Mouse (Mus musculus) erythroblast, adult 5-6 weeks (primary cell): Measurements from ENCODE around the gene Ppip5k1. TPM values are rescaled to one million over a fixed set of nuclear protein-coding genes. Genes with fewer than 3 reads are reported as not detected.

ENCODE experiments used
- total RNA-seq, 2 experiments: library from RNA; stranded (forward) in 1 of 2; stranded (reverse) in 1 of 2; fragments of 150-400 nt in 1 of 2; fragments of 200-764, 138-1000 nt in 1 of 2; gene quantifications; 2 replicates each; pipeline versions ENCODE4 v1.2.3 to v1.2.4; 2015 to 2017; ENCODE audit warnings: low replicate concordance in 2 of 2

Gene Ppip5k1
- total RNA-seq, 2 experiments from 2014 or later, result 5.2 to 10.1 TPM

Other genes starting within 250 kb of the Ppip5k1 start
- not detected in 2 replicates for gene Tgm7, start 245.6 kb downstream of the Ppip5k1 start, total RNA-seq (2015; ENCODE audit: low replicate concordance)
- not detected in 2 replicates for gene Tgm7, start 245.6 kb downstream of the Ppip5k1 start, total RNA-seq (2017; ENCODE audit: low replicate concordance)
- 1.2 and 3.3 TPM in 2 replicates for gene Adal, start 215.0 kb downstream of the Ppip5k1 start, total RNA-seq (2015; ENCODE audit: low replicate concordance)
- 4.6 and 7.8 TPM in 2 replicates for gene Adal, start 215.0 kb downstream of the Ppip5k1 start, total RNA-seq (2017; ENCODE audit: low replicate concordance)
- 1.7 and 2.5 TPM in 2 replicates for gene Lcmt2, start 214.7 kb downstream of the Ppip5k1 start, total RNA-seq (2015; ENCODE audit: low replicate concordance)
- 2.0 and 4.0 TPM in 2 replicates for gene Lcmt2, start 214.7 kb downstream of the Ppip5k1 start, total RNA-seq (2017; ENCODE audit: low replicate concordance)
- gene Tubgcp4, start 184.7 kb downstream of the Ppip5k1 start, total RNA-seq (2015; ENCODE audit: low replicate concordance), result 16.3 and 22.2 TPM in 2 replicates
- gene Tubgcp4, start 184.7 kb downstream of the Ppip5k1 start, total RNA-seq (2017; ENCODE audit: low replicate concordance), result 11.7 and 19.1 TPM in 2 replicates
- 8.8 and 13.3 TPM in 2 replicates for gene Zscan29, start 184.3 kb downstream of the Ppip5k1 start, total RNA-seq (2015; ENCODE audit: low replicate concordance)
- 11.3 and 12.9 TPM in 2 replicates for gene Zscan29, start 184.3 kb downstream of the Ppip5k1 start, total RNA-seq (2017; ENCODE audit: low replicate concordance)
- 11.1 and 27.9 TPM in 2 replicates for gene Trp53bp1, start 84.0 kb downstream of the Ppip5k1 start, total RNA-seq (2015; ENCODE audit: low replicate concordance)
- 44.8 and 96.0 TPM in 2 replicates for gene Trp53bp1, start 84.0 kb downstream of the Ppip5k1 start, total RNA-seq (2017; ENCODE audit: low replicate concordance)
- not detected in 2 replicates for gene Map1a, start 65.8 kb downstream of the Ppip5k1 start, total RNA-seq (2015; ENCODE audit: low replicate concordance)
- gene Map1a, start 65.8 kb downstream of the Ppip5k1 start, total RNA-seq (2017; ENCODE audit: low replicate concordance), result 0.14 TPM in 1 of 2 replicates, not detected in the other
- gene Ckmt1, start 2.3 kb upstream of the Ppip5k1 start, total RNA-seq (2015; ENCODE audit: low replicate concordance), result not detected in 2 replicates
- 0.26 TPM in 1 of 2 replicates, not detected in the other for gene Ckmt1, start 2.3 kb upstream of the Ppip5k1 start, total RNA-seq (2017; ENCODE audit: low replicate concordance)
- not detected in 2 replicates for gene Strc, start 31.8 kb upstream of the Ppip5k1 start, total RNA-seq (2015; ENCODE audit: low replicate concordance)
- gene Strc, start 31.8 kb upstream of the Ppip5k1 start, total RNA-seq (2017; ENCODE audit: low replicate concordance), result not detected in 2 replicates
- gene Pdia3, start 58.4 kb upstream of the Ppip5k1 start, total RNA-seq (2015; ENCODE audit: low replicate concordance), result 80.1 and 87.8 TPM in 2 replicates
- gene Pdia3, start 58.4 kb upstream of the Ppip5k1 start, total RNA-seq (2017; ENCODE audit: low replicate concordance), result 66.2 and 70.2 TPM in 2 replicates
- 2.9 TPM in 1 of 2 replicates, not detected in the other for gene Catsper2, start 58.4 kb upstream of the Ppip5k1 start, total RNA-seq (2015; ENCODE audit: low replicate concordance)
- 2.2 TPM in 1 of 2 replicates, not detected in the other for gene Catsper2, start 58.4 kb upstream of the Ppip5k1 start, total RNA-seq (2017; ENCODE audit: low replicate concordance)
- gene Ell3, start 88.9 kb upstream of the Ppip5k1 start, total RNA-seq (2015; ENCODE audit: low replicate concordance), result not detected in 2 replicates
- gene Ell3, start 88.9 kb upstream of the Ppip5k1 start, total RNA-seq (2017; ENCODE audit: low replicate concordance), result not detected in 2 replicates
- 50.9 and 58.1 TPM in 2 replicates for gene Serf2, start 93.8 kb upstream of the Ppip5k1 start, total RNA-seq (2015; ENCODE audit: low replicate concordance)
- gene Serf2, start 93.8 kb upstream of the Ppip5k1 start, total RNA-seq (2017; ENCODE audit: low replicate concordance), result 40.6 and 55.3 TPM in 2 replicates
- 27.7 and 28.2 TPM in 2 replicates for gene Hypk, start 97.9 kb upstream of the Ppip5k1 start, total RNA-seq (2015; ENCODE audit: low replicate concordance)
- 22.3 and 31.5 TPM in 2 replicates for gene Hypk, start 97.9 kb upstream of the Ppip5k1 start, total RNA-seq (2017; ENCODE audit: low replicate concordance)
- gene Serinc4, start 101.4 kb upstream of the Ppip5k1 start, total RNA-seq (2015; ENCODE audit: low replicate concordance), result not detected in 2 replicates
- gene Serinc4, start 101.4 kb upstream of the Ppip5k1 start, total RNA-seq (2017; ENCODE audit: low replicate concordance), result 0.68 TPM in 1 of 2 replicates, not detected in the other
- gene Mfap1b, start 118.7 kb upstream of the Ppip5k1 start, total RNA-seq (2015; ENCODE audit: low replicate concordance), result 6.9 and 16.3 TPM in 2 replicates
- gene Mfap1b, start 118.7 kb upstream of the Ppip5k1 start, total RNA-seq (2017; ENCODE audit: low replicate concordance), result 20.6 and 22.9 TPM in 2 replicates
- 12.1 and 15.3 TPM in 2 replicates for gene Mfap1a, start 151.3 kb upstream of the Ppip5k1 start, total RNA-seq (2015; ENCODE audit: low replicate concordance)
- 11.7 and 15.1 TPM in 2 replicates for gene Mfap1a, start 151.3 kb upstream of the Ppip5k1 start, total RNA-seq (2017; ENCODE audit: low replicate concordance)
- gene Wdr76, start 151.3 kb upstream of the Ppip5k1 start, total RNA-seq (2015; ENCODE audit: low replicate concordance), result 11.9 and 13.8 TPM in 2 replicates
- gene Wdr76, start 151.3 kb upstream of the Ppip5k1 start, total RNA-seq (2017; ENCODE audit: low replicate concordance), result 19.2 and 25.5 TPM in 2 replicates